In the genomic region with DNA sequence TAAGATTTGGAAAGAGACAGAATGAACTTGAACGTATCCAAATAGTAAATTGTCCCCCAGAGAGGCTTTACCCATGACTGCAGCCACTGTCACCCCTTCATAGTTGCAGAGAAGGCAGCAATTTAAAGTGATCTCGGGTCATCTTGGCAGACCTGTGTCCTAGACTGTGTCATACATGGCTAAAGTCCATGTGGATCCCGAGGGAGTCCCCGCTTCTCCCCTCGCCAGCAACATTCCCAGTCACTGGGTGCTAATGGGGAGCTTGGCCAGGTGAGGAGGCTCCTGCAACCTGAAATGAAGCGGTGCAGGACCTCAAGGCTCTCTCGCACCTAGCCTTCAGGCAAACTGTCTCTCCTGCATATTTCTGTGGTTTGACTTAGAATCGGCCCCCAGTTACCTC, we compare ENCODE assay signal across 18 mouse cellular contexts. TPM values are rescaled to one million over a fixed set of nuclear protein-coding genes. Genes with fewer than 3 reads are reported as not detected.
DNase-seq lines count a peak whose midpoint lies in the region; TF ChIP-seq lines count a peak whose summit lies in the region.
"Had no signal": no experiment of that assay in that cellular context is flagged by ENCODE, and none has a peak within 500 bp of the region (broad histone marks: within the 10 kb centered on the region; RNA-seq: fewer than 3 reads in every experiment).

No protein-coding gene starts in this region.

- H3K4me1 ChIP-seq in heart, adult 2 months (ENCODE audit: control insufficient read depth, insufficient read depth, low read length): no peaks in the 10 kb centered on the region
- H3K4me1 ChIP-seq: embryonic facial prominence, embryonic 13.5 days had no signal

- 65% methylated on average over 8 of the region's 8 CpGs for WGBS in heart, adult 2 months

- H3K36me3 ChIP-seq in heart, adult 2 months (ENCODE audit: control insufficient read depth, insufficient read depth, low read length): no peaks in the 10 kb centered on the region
- H3K36me3 ChIP-seq: embryonic facial prominence, embryonic 13.5 days; hindbrain, embryonic 13.5 days had no signal

- TF ChIP-seq POLR2A in heart, adult 2 months (IDR thresholded peaks at IDR 0.05; ENCODE audit: insufficient read depth, low read depth, low read length): no peak

- H3K4me3 ChIP-seq in heart, adult 2 months: no peak overlapping the region
- H3K4me3 ChIP-seq: embryonic facial prominence, embryonic 13.5 days; hindbrain, embryonic 13.5 days had no signal

- TF ChIP-seq EP300 in heart, adult 2 months (IDR thresholded peaks at IDR 0.05; ENCODE audit: insufficient read depth, low read depth, low read length): no peak

- no peak overlapping the region for H3K9ac ChIP-seq in heart, adult 2 months (ENCODE audit: low read depth, low read length)
- H3K9ac ChIP-seq: embryonic facial prominence, embryonic 13.5 days had no signal

- peak; percentile 57 for DNase-seq in adrenal gland, postnatal 14 days
- DNase-seq in adrenal gland, adult (ENCODE audit: inconsistent age in 2 of 2, low spot score in 1 of 2): no peak
- DNase-seq in gastrocnemius, adult 18-20 months (ENCODE audit: low spot score): peak; percentile 10
- no peak for DNase-seq in gastrocnemius, adult 8-10 months (ENCODE audit: low spot score in 2 of 2)
- DNase-seq in heart, adult 18-20 months: peak; percentile 9 to 15
- DNase-seq in heart, adult 2 months: no peak
- peak; percentile 5 for DNase-seq in skeletal muscle tissue, adult 2 months (ENCODE audit: low read depth, low spot score)
- DNase-seq: cerebellum, adult 11 months; cerebellum, adult 8-10 months; cerebellum, postnatal 14 days; embryo, embryonic 11 days; gastrocnemius, postnatal 25 days; kidney, adult 11 months; kidney, adult 9 months had no signal

- no peaks in the 10 kb centered on the region for H3K27me3 ChIP-seq in heart, adult 2 months (ENCODE audit: control insufficient read depth, insufficient read depth, low read length)
- H3K27me3 ChIP-seq: embryonic facial prominence, embryonic 13.5 days had no signal

- no peak overlapping the region for H3K27ac ChIP-seq in heart, adult 2 months
- H3K27ac ChIP-seq: embryonic facial prominence, embryonic 13.5 days; hindbrain, embryonic 13.5 days; hindbrain, postnatal 0 days; kidney, postnatal 0 days had no signal

- no peak for TF ChIP-seq CTCF in heart, adult 2 months (IDR thresholded peaks at IDR 0.05)

- intact Hi-C loops in heart, adult 2 months (cut with DNase I): no loop called here

- no peaks in the 10 kb centered on the region for H3K79me2 ChIP-seq in heart, adult 2 months (replicated peaks; ENCODE audit: control insufficient read depth, insufficient read depth, low read length)

RNA-seq across cellular contexts. Expression of gene Cdca7, which starts 32.9 kb away (rescaled TPM):
- 10.9 and 15.0 TPM in 2 replicates for total RNA-seq in adrenal gland, postnatal 14 days (2021)
- total RNA-seq in gastrocnemius, adult 18-20 months (2021): under 1 TPM; 0.50 TPM
- total RNA-seq in gastrocnemius, adult 8-10 months (2022): under 1 TPM in 3 of 4 experiments, not detected in 1; 0.19 to 0.43 (median 0.39) TPM
- total RNA-seq in heart, adult 18-20 months (2021): 1 to 10 TPM; 1.7 to 2.0 TPM
- total RNA-seq in heart, adult 2 months (2021): 1 to 10 TPM; 1.2 to 1.9 TPM
- 2.3 and 2.5 TPM in 2 replicates for polyA plus RNA-seq in heart, adult 2 months (2012; rRNA removed)

Comparison
In these comparisons a context has a peak if more than half of its experiments do, and no peak if none do; other contexts are left out.
1. DNase-seq: peak in adrenal gland, postnatal 14 days (single experiment), gastrocnemius, adult 18-20 months (single experiment), heart, adult 18-20 months (2 of 2) and skeletal muscle tissue, adult 2 months (single experiment); none in adrenal gland, adult (0 of 2), gastrocnemius, adult 8-10 months (0 of 2) and heart, adult 2 months (0 of 2).